Mouse (Mus musculus): Measurements from ENCODE around the gene Taar8a. TPM values are rescaled to one million over a fixed set of nuclear protein-coding genes. Genes with fewer than 3 reads are reported as not detected.

Gene Taar8a
- polyA plus RNA-seq (2015; fragmentation: Nextera tagmentation; extraction: Ambion mirVana), result not detected in 2 replicates

GRCm38 (mm10) chr10:24076200-24076599 lies at the start of gene Taar8a:
TSS of gene Taar8a (plus strand) at chr10:24076500.

GRCm38 (mm10) chr10:24026922-24027321 lies 49.4 kb upstream of the Taar8a start, which contains the start of gene Taar7d:
TSS of gene Taar7d (plus strand) at chr10:24027222.

GRCm38 (mm10) chr10:24037314-24037713 lies 39.0 kb upstream of the Taar8a start, which contains the start of gene Taar7e:
TSS of gene Taar7e (plus strand) at chr10:24037614.

GRCm38 (mm10) chr10:24049210-24049609 lies 27.1 kb upstream of the Taar8a start, which contains the start of gene Taar7f:
TSS of gene Taar7f (plus strand) at chr10:24049510.

GRCm38 (mm10) chr10:24092194-24092593 lies 15.9 kb downstream of the Taar8a start, which contains the start of gene Taar8b:
TSS of gene Taar8b (minus strand) at chr10:24092294.

GRCm38 (mm10) chr10:24101812-24102211 lies 25.5 kb downstream of the Taar8a start, which contains the start of gene Taar8c:
TSS of gene Taar8c (minus strand) at chr10:24101912.

GRCm38 (mm10) chr10:24109434-24109833 lies 33.1 kb downstream of the Taar8a start, which contains the start of gene Taar9:
TSS of gene Taar9 (minus strand) at chr10:24109534.

Other genes with a start within 250 kb of the Taar8a start
- 8.4 and 15.1 TPM in 2 replicates for gene Vnn3, start 225.0 kb upstream of the Taar8a start, polyA plus RNA-seq (2015; fragmentation: Nextera tagmentation; extraction: Ambion mirVana)
- gene Vnn1, start 181.8 kb upstream of the Taar8a start, polyA plus RNA-seq (2015; fragmentation: Nextera tagmentation; extraction: Ambion mirVana), result 19.2 and 41.4 TPM in 2 replicates
- gene Taar1, start 156.1 kb upstream of the Taar8a start, polyA plus RNA-seq (2015; fragmentation: Nextera tagmentation; extraction: Ambion mirVana), result not detected in 2 replicates
- not detected in 2 replicates for gene Taar2, start 137.9 kb upstream of the Taar8a start, polyA plus RNA-seq (2015; fragmentation: Nextera tagmentation; extraction: Ambion mirVana)
- not detected in 2 replicates for gene Taar3, start 126.9 kb upstream of the Taar8a start, polyA plus RNA-seq (2015; fragmentation: Nextera tagmentation; extraction: Ambion mirVana)
- not detected in 2 replicates for gene Taar4, start 116.0 kb upstream of the Taar8a start, polyA plus RNA-seq (2015; fragmentation: Nextera tagmentation; extraction: Ambion mirVana)
- not detected in 2 replicates for gene Taar5, start 105.8 kb upstream of the Taar8a start, polyA plus RNA-seq (2015; fragmentation: Nextera tagmentation; extraction: Ambion mirVana)
- gene Taar6, start 90.9 kb upstream of the Taar8a start, polyA plus RNA-seq (2015; fragmentation: Nextera tagmentation; extraction: Ambion mirVana), result not detected in 2 replicates
- not detected in 2 replicates for gene Taar7a, start 83.0 kb upstream of the Taar8a start, polyA plus RNA-seq (2015; fragmentation: Nextera tagmentation; extraction: Ambion mirVana)
- not detected in 2 replicates for gene Taar7b, start 76.6 kb upstream of the Taar8a start, polyA plus RNA-seq (2015; fragmentation: Nextera tagmentation; extraction: Ambion mirVana)
- not detected in 2 replicates for gene Taar7d, start 49.3 kb upstream of the Taar8a start, polyA plus RNA-seq (2015; fragmentation: Nextera tagmentation; extraction: Ambion mirVana)
- not detected in 2 replicates for gene Taar7e, start 38.9 kb upstream of the Taar8a start, polyA plus RNA-seq (2015; fragmentation: Nextera tagmentation; extraction: Ambion mirVana)
- gene Taar7f, start 27.0 kb upstream of the Taar8a start, polyA plus RNA-seq (2015; fragmentation: Nextera tagmentation; extraction: Ambion mirVana), result not detected in 2 replicates
- gene Taar8b, start 15.8 kb downstream of the Taar8a start, polyA plus RNA-seq (2015; fragmentation: Nextera tagmentation; extraction: Ambion mirVana), result not detected in 2 replicates
- not detected in 2 replicates for gene Taar8c, start 25.4 kb downstream of the Taar8a start, polyA plus RNA-seq (2015; fragmentation: Nextera tagmentation; extraction: Ambion mirVana)
- not detected in 2 replicates for gene Taar9, start 33.0 kb downstream of the Taar8a start, polyA plus RNA-seq (2015; fragmentation: Nextera tagmentation; extraction: Ambion mirVana)
- 93.8 and 105 TPM in 2 replicates for gene Stx7, start 72.8 kb downstream of the Taar8a start, polyA plus RNA-seq (2015; fragmentation: Nextera tagmentation; extraction: Ambion mirVana)
- 1.7 and 2.8 TPM in 2 replicates for gene Moxd1, start 147.0 kb downstream of the Taar8a start, polyA plus RNA-seq (2015; fragmentation: Nextera tagmentation; extraction: Ambion mirVana)

All from adrenal gland, postnatal 0 days (tissue).